Mouse (Mus musculus): ENCODE measurements around the gene Wsb2.
A peak's percentile ranks its signal among the peaks of the same experiment; 100 is the strongest.
"Not testable (repeated sequence)": the region's sequence is repeated elsewhere in the genome, so short reads cannot be mapped to it uniquely, and the experiment has no call there.

Gene Wsb2

DNA sequence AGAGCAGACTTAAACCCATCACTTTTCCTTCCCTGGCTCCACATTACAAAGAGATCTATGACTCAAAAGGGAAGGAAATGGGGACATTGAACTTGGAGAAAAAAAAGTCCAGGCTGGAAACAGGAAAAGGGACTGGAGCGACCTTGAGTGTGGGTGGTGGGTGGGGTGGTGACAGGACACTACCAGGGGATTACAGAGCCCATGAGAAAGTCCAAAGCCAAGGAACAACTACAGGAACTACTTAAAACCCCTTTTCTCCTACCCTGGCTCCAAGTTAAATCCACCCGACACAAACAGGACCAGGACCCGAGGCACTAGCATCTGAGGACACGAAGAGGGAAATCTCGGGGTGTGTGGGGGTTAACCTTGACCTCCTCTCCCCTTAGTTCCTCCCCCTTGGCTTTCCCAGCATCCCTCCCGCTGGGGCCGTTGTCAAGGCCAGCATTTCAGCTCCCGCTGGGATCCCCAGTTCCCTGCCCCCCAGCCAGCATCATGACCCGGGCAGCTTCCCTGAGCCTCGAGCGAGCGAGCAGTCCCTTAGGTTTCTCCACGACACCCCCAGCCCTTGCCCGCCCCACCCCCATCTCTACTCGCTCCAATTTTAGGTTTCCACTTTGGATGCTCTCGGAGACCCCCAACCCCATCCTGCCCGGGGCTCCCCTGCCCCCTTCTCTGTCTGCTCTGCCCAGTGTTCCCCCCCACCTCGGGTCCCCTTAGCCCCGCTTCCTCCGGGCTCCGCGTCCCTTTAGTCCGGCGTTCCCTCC lies 557 bp upstream of the Wsb2 start:
- no peak for ATAC-seq (ENCODE audit: low TSS enrichment)

GRCm38 (mm10) chr5:117357478-117358247 lies 559 bp downstream of the Wsb2 start:
- peak; percentile 4; the same call in 1 of the 2 replicates for ATAC-seq (ENCODE audit: low TSS enrichment)

DNA sequence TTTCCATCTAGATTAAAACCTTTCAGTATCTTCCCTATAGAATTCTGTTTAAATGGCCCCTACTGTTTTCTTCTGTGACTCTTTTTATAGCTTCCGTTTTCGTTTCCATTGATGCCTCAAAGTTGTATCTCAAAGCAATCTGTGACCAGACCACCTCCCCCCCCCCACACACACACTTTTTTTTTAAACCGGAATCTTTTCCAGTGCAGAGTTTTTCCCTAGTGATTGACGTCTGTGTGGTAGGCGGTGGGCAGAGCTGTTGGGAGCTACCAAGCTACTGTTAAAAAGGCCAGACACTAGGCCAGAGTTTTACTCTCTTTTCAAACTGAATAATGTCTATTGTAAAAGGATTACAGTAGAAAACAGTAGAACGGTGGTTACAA lies 1.1 kb downstream of the Wsb2 start:
- ATAC-seq (ENCODE audit: low TSS enrichment), result 0 out of 2 replicates have a peak, but pooled peaks have one; percentile 24

DNA sequence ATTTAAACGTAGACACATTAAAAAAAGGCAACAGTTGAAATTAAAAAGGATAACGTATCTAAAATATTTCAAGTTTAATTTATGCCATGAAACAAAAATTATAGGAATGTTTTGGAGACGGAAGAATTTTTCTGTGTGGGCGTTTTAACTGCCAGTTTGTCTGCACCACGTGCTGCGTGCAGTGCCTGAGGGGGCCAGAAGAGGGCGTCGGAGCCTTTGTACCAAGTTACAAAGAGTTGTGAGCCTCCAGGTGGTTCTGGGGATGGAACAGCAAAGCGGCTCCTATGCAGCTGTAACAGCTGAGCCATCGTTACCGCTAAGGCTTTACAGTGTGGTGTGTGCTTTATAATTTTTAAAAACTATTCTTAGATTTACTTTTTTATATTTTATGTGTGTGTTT lies 1.6 kb downstream of the Wsb2 start:
- 0 out of 2 replicates have a peak, but pooled peaks have one; percentile 21 for ATAC-seq (ENCODE audit: low TSS enrichment)

GRCm38 (mm10) chr5:117359497-117360227 lies 2.6 kb downstream of the Wsb2 start:
- no peak for ATAC-seq (ENCODE audit: low TSS enrichment)

DNA sequence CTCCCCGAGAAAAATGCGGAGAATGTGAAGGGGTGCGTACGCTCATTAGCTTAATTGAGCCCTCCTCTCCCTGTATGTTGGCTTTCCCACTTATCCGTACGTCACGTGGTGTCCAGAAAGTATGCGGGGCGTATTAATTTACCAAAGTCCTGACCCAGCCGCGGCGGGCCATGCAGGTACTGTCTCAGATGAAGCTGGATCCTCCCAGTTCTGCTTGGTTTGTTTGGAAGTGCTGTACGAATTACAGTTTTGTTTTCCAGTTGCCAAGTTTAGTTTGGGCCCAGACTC lies 3.1 kb downstream of the Wsb2 start:
- no peak for ATAC-seq (ENCODE audit: low TSS enrichment)

- ATAC-seq (ENCODE audit: low TSS enrichment), result no peak
Measured at GRCm38 (mm10) chr5:117360631-117361541, 3.8 kb downstream of the Wsb2 start.

- ATAC-seq (ENCODE audit: low TSS enrichment), result no peak
Measured at GRCm38 (mm10) chr5:117361590-117361989, 4.5 kb downstream of the Wsb2 start.

DNA sequence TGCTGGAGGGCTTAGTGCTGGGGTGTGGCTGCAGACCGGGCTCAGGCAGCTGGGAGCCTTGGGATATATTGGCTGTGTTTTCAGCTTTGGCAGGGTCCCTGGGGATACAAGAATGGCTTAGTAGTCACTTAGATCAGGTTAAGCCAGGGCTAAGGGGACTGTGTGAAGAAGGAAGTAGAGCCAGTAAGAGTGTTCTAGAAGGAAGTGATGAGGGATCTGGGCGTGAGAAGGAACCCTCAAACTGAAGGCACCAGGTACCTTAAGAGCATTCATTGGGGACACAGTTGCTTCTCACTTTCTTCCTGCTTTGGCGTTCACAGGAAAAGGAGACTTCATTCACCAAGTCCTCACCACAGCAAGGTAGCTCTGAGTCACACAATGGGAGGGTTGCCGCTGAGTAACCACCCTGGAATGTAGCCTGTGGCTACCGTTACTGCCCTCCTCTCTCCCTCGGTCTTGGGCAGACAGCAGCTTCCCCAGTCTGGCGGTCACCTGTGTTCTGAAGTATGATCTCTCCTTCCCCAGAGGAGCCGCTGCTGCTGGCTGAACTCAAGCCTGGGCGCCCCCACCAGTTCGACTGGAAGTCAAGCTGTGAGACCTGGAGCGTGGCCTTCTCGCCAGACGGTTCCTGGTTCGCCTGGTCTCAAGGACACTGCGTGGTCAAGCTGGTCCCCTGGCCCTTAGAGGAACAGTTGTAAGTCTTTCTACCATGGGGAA lies 6.1 kb downstream of the Wsb2 start:
- ATAC-seq (ENCODE audit: low TSS enrichment), result no peak

DNA sequence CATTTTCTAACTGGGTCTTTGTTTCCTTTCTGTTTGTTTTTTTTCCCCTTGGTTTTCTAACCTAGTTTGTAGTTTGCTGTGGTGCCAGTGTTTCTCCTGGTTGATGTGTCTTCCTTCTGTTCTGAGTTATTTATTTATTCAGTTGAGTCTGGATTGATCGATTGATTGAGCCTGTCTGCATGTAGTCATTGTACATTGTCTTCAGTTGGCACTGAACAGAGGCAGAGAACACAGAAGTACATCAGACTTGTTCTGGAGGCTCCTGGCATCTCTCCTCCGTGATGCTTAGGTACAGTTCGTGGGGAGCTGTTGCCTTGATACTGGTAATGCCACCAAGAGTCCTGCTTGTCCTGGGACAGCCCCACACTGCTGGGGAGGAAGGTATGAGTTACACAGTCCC lies 7.7 kb downstream of the Wsb2 start:
- no peak for ATAC-seq (ENCODE audit: low TSS enrichment)

- no peak for ATAC-seq (ENCODE audit: low TSS enrichment)
Measured at GRCm38 (mm10) chr5:117365904-117366561, 8.9 kb downstream of the Wsb2 start.

GRCm38 (mm10) chr5:117367206-117367605 lies 10.1 kb downstream of the Wsb2 start:
- ATAC-seq (ENCODE audit: low TSS enrichment), result no peak

- no peak for ATAC-seq (ENCODE audit: low TSS enrichment)
Measured at GRCm38 (mm10) chr5:117370592-117370991, 13.5 kb downstream of the Wsb2 start.

- no peak for ATAC-seq (ENCODE audit: low TSS enrichment)
Measured at GRCm38 (mm10) chr5:117373418-117373817, 16.3 kb downstream of the Wsb2 start.

DNA sequence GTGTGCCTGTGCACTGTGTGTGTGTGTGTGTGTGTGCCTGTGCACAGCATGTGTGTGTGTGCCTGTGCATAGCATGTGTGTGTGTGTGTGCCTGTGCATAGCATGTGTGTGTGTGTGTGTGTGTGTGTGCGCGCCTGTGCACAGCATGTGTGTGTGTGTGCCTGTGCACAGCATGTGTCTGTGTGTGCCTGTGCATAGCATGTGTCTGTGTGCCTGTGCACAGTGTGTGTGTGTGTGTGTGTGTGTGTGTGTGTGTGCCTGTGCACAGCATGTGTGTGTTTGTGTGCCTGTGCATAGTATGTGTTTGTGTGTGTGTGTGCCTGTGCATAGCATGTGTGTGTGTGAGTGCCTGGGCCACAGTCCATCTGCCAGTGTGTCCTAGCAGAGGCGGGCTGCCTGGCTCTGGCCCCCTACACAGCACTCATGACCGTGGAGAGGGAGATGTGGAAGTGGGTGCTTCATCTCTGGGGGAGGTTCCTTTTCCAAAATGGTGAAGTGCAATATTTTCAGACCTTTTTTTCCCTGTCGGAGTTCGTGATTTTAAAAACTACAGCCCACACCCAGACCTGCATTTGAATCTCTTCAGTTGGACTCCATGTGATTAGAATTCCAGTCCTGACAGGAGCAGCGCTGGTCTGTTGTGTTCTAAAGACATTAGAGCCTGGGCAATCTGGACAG lies 17.4 kb downstream of the Wsb2 start:
- peak; percentile 53; the same call in 1 of the 2 replicates for ATAC-seq (ENCODE audit: low TSS enrichment)

DNA sequence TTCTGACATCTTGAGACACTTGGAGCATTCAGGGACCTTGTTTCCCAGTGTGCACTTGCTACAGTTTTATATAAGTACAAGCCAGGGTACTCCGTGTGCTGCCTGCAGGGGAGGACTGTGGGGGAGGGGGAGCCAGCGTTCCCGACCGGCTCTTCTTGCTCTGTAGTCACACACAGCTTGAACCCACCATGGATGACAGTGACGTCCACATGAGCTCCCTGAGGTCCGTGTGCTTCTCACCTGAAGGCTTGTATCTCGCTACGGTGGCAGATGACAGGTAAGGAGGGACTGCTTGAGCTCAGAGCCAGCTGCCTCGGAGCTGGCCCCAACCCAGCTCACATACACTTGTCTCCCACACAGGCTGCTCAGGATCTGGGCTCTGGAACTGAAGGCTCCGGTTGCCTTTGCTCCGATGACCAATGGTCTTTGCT lies 19.2 kb downstream of the Wsb2 start:
- peak; percentile 53 for ATAC-seq (ENCODE audit: low TSS enrichment)

DNA sequence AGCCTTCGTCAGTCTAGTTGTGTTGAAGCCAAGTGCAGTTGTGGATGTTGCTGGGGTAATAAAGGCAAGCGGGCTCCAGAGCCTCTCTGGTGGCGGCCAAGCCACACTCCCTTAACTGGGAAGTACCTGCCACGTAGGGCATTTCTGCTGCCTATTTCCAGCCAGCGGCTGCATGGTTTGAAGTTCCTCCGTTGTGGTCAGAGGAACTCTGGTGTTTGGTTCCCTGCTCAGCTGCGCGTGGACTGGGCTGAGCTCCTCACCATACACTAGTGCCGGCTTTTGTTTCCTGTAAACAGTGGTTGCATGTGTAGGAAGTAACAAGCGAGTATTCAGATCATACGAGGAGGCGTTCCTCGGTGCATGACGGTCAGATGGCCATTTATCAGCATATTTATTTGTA lies 20.6 kb downstream of the Wsb2 start:
- ATAC-seq (ENCODE audit: low TSS enrichment), result not testable (repeated sequence)

GRCm38 (mm10) chr5:117380199-117380598 lies 23.1 kb downstream of the Wsb2 start:
- no peak for ATAC-seq (ENCODE audit: low TSS enrichment)

GRCm38 (mm10) chr5:117381785-117382184 lies 24.7 kb downstream of the Wsb2 start:
- ATAC-seq (ENCODE audit: low TSS enrichment), result no peak

GRCm38 (mm10) chr5:117383198-117383597 lies 26.1 kb downstream of the Wsb2 start:
- no peak for ATAC-seq (ENCODE audit: low TSS enrichment)

Measured in frontal cortex, adult (tissue).